Mouse (Mus musculus) E14TG2a.4 (cell line): Measurements from ENCODE around the gene Rnh1.

Source experiments
- CTCF ChIP-seq: conservative IDR thresholded peaks from 2 replicates; pipeline ENCODE4 v1.5.1; 2014; ENCODE audit warnings: low read length
- NANOG ChIP-seq: IDR thresholded peaks from 2 replicates; pipeline ENCODE4 v1.6.1; 2014; ENCODE audit warnings: borderline replicate concordance, low read length, mixed read lengths

- TF ChIP-seq CTCF = no peak
- TF ChIP-seq NANOG = no peak
These were observed 27.3 kb downstream of the Rnh1 start for GRCm38 (mm10) chr7:141145403-141145802.
